Mouse (Mus musculus): ENCODE results near the gene Tomm70a.

Tomm70a gene

GRCm38 (mm10) chr16:57120913-57121815, at the start of gene Tomm70a:
Tomm70a (plus strand) TSS chr16:57121703.
- peak; percentile 95 for DNase-seq

GRCm38 (mm10) chr16:57075986-57076385, 45.5 kb upstream of the Tomm70a start:
- DNase-seq, result no peak

GRCm38 (mm10) chr16:57079577-57079976, 41.9 kb upstream of the Tomm70a start:
- no peak for DNase-seq

- peak; percentile 9 for DNase-seq
These were observed 29.0 kb upstream of the Tomm70a start for GRCm38 (mm10) chr16:57092460-57092859.

- no peak for DNase-seq
These were observed 28.4 kb upstream of the Tomm70a start for GRCm38 (mm10) chr16:57092911-57093605.

- peak; percentile 41 for DNase-seq
These were observed 22.9 kb upstream of the Tomm70a start for GRCm38 (mm10) chr16:57098468-57099144.

- DNase-seq, result no peak
These were observed 21.8 kb upstream of the Tomm70a start for GRCm38 (mm10) chr16:57099572-57100237.

- peak; percentile 36 for DNase-seq
These were observed 20.3 kb upstream of the Tomm70a start for GRCm38 (mm10) chr16:57101174-57101573.

- DNase-seq, result no peak
These were observed 15.1 kb upstream of the Tomm70a start for GRCm38 (mm10) chr16:57106185-57106960.

- no peak for DNase-seq
These were observed 5.4 kb upstream of the Tomm70a start for GRCm38 (mm10) chr16:57116066-57116465.

GRCm38 (mm10) chr16:57117562-57117961, 3.9 kb upstream of the Tomm70a start:
- DNase-seq, result no peak

GRCm38 (mm10) chr16:57121816-57122415, 413 bp downstream of the Tomm70a start:
- DNase-seq, result no peak

- DNase-seq, result no peak
These were observed 1.4 kb downstream of the Tomm70a start for GRCm38 (mm10) chr16:57122682-57123445.

- DNase-seq, result no peak
These were observed 4.8 kb downstream of the Tomm70a start for GRCm38 (mm10) chr16:57126268-57126667.

- no peak for DNase-seq
These were observed 6.3 kb downstream of the Tomm70a start for GRCm38 (mm10) chr16:57127825-57128224.

GRCm38 (mm10) chr16:57130752-57131400, 9.4 kb downstream of the Tomm70a start:
- DNase-seq, result no peak

GRCm38 (mm10) chr16:57131544-57131943, 10.0 kb downstream of the Tomm70a start:
- no peak for DNase-seq

- no peak for DNase-seq
These were observed 10.8 kb downstream of the Tomm70a start for GRCm38 (mm10) chr16:57132326-57132725.

GRCm38 (mm10) chr16:57133611-57134010, 12.1 kb downstream of the Tomm70a start:
- no peak for DNase-seq

GRCm38 (mm10) chr16:57144741-57145140, 23.2 kb downstream of the Tomm70a start:
- no peak for DNase-seq
